ENCODE assay signal across 8 mouse cellular contexts in the genomic region with DNA sequence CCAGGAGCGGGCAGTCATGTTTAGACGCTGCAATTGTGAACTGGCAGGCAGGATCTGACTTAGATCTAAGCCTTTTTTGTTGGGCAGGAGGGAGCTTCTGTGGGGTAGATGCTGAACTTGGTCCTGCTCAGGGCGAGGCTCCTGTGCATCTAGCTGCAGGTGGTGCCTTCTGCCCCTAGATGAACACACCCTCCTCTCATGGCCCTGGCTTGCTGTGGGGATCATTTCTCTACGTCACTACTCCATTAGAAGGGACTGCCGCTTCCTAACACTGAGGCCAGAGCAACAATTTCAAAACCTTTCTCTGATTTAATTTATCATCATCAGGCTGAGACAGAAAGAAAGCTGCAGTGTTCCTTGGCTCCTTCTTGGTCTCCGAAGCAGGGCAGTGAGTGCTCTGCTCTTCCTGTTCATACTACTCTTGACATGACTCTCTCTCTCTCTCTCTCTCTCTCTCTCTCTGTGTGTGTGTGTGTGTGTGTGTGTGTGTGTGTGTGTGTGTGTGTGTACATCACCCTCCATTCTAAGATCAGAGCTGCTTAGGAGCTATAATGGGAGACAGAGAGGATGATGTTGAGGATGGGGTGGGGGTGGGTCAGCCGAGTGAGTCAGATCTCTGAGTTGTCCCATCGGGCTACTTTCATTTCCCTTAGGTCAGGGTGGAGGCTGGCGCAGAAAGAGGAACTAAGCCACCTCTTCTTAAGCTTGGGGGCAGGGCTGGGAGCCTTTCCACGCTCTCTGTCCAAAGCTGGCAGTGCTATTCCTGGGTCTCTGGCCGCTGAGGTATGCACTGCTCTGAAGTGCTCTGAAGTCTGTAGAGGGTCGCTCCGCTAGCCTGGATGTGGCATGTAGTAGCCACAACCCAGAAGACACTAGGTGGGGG. TPM values are rescaled to one million over a fixed set of nuclear protein-coding genes. Genes with fewer than 3 reads are reported as not detected.
A peak's percentile ranks its signal among the peaks of the same experiment; 100 is the strongest.
DNase-seq lines count a peak whose midpoint lies in the region; ATAC-seq and TF ChIP-seq lines count a peak whose summit lies in the region.
"Had no signal": no experiment of that assay in that cellular context is flagged by ENCODE, and none has a peak within 500 bp of the region (broad histone marks: within the 10 kb centered on the region; RNA-seq: fewer than 3 reads in every experiment).

No protein-coding gene starts in this region.

- WGBS in heart, embryonic 12.5 days, result 17% methylated on average over 13 of the region's 13 CpGs
- 18% methylated on average over 13 of the region's 13 CpGs for WGBS in lung, postnatal 0 days
- 28% methylated on average over 13 of the region's 13 CpGs for WGBS in midbrain, embryonic 16.5 days

- peak overlapping the region; percentile 25; the same call in 1 of the 2 replicates for H3K9ac ChIP-seq in heart, embryonic 12.5 days
- no peak overlapping the region for H3K9ac ChIP-seq in lung, postnatal 0 days (replicated peaks; ENCODE audit: low read depth)
- no peak overlapping the region for H3K9ac ChIP-seq in midbrain, embryonic 16.5 days (ENCODE audit: low read depth, low read length)
- H3K9ac ChIP-seq: midbrain, embryonic 12.5 days had no signal

- peak overlapping the region; percentile 75 for H3K4me3 ChIP-seq in heart, embryonic 12.5 days
- peak overlapping the region; percentile 53; the same call in 1 of the 2 replicates for H3K4me3 ChIP-seq in lung, postnatal 0 days (ENCODE audit: low read depth, low read length)
- H3K4me3 ChIP-seq in midbrain, embryonic 16.5 days (ENCODE audit: low read depth, low read length), result no peak overlapping the region
- H3K4me3 ChIP-seq: midbrain, embryonic 12.5 days had no signal

- no peak for TF ChIP-seq EP300 in lung, postnatal 0 days (IDR thresholded peaks at IDR 0.05)

- peaks cover 6% of the 10 kb centered on the region; the same call in 1 of the 2 replicates for H3K36me3 ChIP-seq in heart, embryonic 12.5 days
- H3K36me3 ChIP-seq in lung, postnatal 0 days (ENCODE audit: insufficient read depth, low read length), result no peaks in the 10 kb centered on the region
- H3K36me3 ChIP-seq in midbrain, embryonic 16.5 days (ENCODE audit: control insufficient read depth, insufficient read depth, low read length), result no peaks in the 10 kb centered on the region
- H3K36me3 ChIP-seq: midbrain, embryonic 12.5 days had no signal

- H3K4me1 ChIP-seq in heart, embryonic 12.5 days (replicated peaks), result peaks cover 37% of the 10 kb centered on the region
- H3K4me1 ChIP-seq in lung, postnatal 0 days (ENCODE audit: insufficient read depth, low read depth, low read length), result peaks cover 12% of the 10 kb centered on the region
- peaks cover 10% of the 10 kb centered on the region for H3K4me1 ChIP-seq in midbrain, embryonic 16.5 days (ENCODE audit: control insufficient read depth, insufficient read depth, low read length)

- 0 out of 2 replicates have a peak, but pooled peaks cover 7% of the 10 kb centered on the region for H3K27me3 ChIP-seq in heart, embryonic 12.5 days (replicated peaks)
- H3K27me3 ChIP-seq in lung, postnatal 0 days (replicated peaks; ENCODE audit: insufficient read depth, low read length), result peaks cover 12% of the 10 kb centered on the region
- peaks cover 31% of the 10 kb centered on the region for H3K27me3 ChIP-seq in midbrain, embryonic 16.5 days (ENCODE audit: control insufficient read depth, insufficient read depth, low read depth, low read length)

- H3K9me3 ChIP-seq in heart, embryonic 12.5 days (replicated peaks), result no peaks in the 10 kb centered on the region; the same call in 1 of the 2 replicates
- H3K9me3 ChIP-seq in lung, postnatal 0 days (ENCODE audit: low read length), result no peaks in the 10 kb centered on the region
- H3K9me3 ChIP-seq in midbrain, embryonic 16.5 days (replicated peaks; ENCODE audit: control insufficient read depth, low read length, poor library complexity, severe bottlenecking), result no peaks in the 10 kb centered on the region

- no peak for TF ChIP-seq CTCF in lung, postnatal 0 days (IDR thresholded peaks at IDR 0.05)

- DNase-seq in 3134 (ENCODE audit: extremely low read depth, insufficient read length, low spot score), result peak; percentile 45
- DNase-seq in B cell, adult 2 months, result peak; percentile 82 to 84
- peak; percentile 53 for DNase-seq in lung, postnatal 0 days (ENCODE audit: low spot score)
- DNase-seq in embryo, embryonic 10 days (ENCODE audit: low spot score), result no peak
- DNase-seq in adrenal gland, postnatal 4 days (ENCODE audit: low spot score in 2 of 2), result no peak

- peak; percentile 49; the same call in 1 of the 2 replicates for ATAC-seq in heart, embryonic 12.5 days (ENCODE audit: insufficient number of reproducible peaks, low FRiP score)
- peak; percentile 21; the same call in 1 of the 2 replicates for ATAC-seq in lung, postnatal 0 days
- no peak for ATAC-seq in midbrain, embryonic 16.5 days

- peak overlapping the region; percentile 44 for H3K27ac ChIP-seq in heart, embryonic 12.5 days (ENCODE audit: poor library complexity, severe bottlenecking)
- H3K27ac ChIP-seq in lung, postnatal 0 days (ENCODE audit: low read length), result no peak overlapping the region
- no peak overlapping the region for H3K27ac ChIP-seq in midbrain, embryonic 16.5 days (ENCODE audit: low read length)
- H3K27ac ChIP-seq: midbrain, embryonic 12.5 days had no signal

- H3K4me2 ChIP-seq in heart, embryonic 12.5 days, result peak overlapping the region; percentile 99
- peak overlapping the region; percentile 98; the same call in 1 of the 2 replicates for H3K4me2 ChIP-seq in lung, postnatal 0 days (replicated peaks; ENCODE audit: low read depth, low read length)
- no peak overlapping the region for H3K4me2 ChIP-seq in midbrain, embryonic 16.5 days (ENCODE audit: low read length)

RNA-seq across cellular contexts. Expression of gene Irf5, which starts 2.4 kb away (rescaled TPM):
- polyA plus RNA-seq in heart, embryonic 12.5 days (2016; fragmentation: Nextera tagmentation; extraction: Ambion mirVana), result 11.2 and 12.5 TPM in 2 replicates
- 8.5 and 8.6 TPM in 2 replicates for polyA plus RNA-seq in lung, postnatal 0 days (2015; fragmentation: Nextera tagmentation; extraction: Ambion mirVana)
- total RNA-seq in adrenal gland, postnatal 4 days (2021), result 1 to 10 TPM; 4.5 to 4.7 TPM
- 1.5 and 1.7 TPM in 2 replicates for polyA plus RNA-seq in midbrain, embryonic 16.5 days (2015; fragmentation: Nextera tagmentation; extraction: Ambion mirVana)

RNA-seq across cellular contexts. Expression of gene Kcp, which starts 21.1 kb away (rescaled TPM):
- polyA plus RNA-seq in heart, embryonic 12.5 days (2016; fragmentation: Nextera tagmentation; extraction: Ambion mirVana), result 10.6 and 15.4 TPM in 2 replicates
- polyA plus RNA-seq in lung, postnatal 0 days (2015; fragmentation: Nextera tagmentation; extraction: Ambion mirVana), result 4.0 and 4.8 TPM in 2 replicates
- total RNA-seq in adrenal gland, postnatal 4 days (2021), result 10 to 100 TPM in 1 of 2 experiments, 1 to 10 TPM in 1; 9.0 to 14.2 TPM
- polyA plus RNA-seq in midbrain, embryonic 16.5 days (2015; fragmentation: Nextera tagmentation; extraction: Ambion mirVana), result 14.1 and 16.7 TPM in 2 replicates

RNA-seq across cellular contexts. Expression of gene Atp6v1fnb, which starts 57.6 kb away (rescaled TPM):
- not detected in 2 replicates for polyA plus RNA-seq in heart, embryonic 12.5 days (2016; fragmentation: Nextera tagmentation; extraction: Ambion mirVana)
- polyA plus RNA-seq in lung, postnatal 0 days (2015; fragmentation: Nextera tagmentation; extraction: Ambion mirVana), result not detected in 2 replicates
- total RNA-seq in adrenal gland, postnatal 4 days (2021), result 1 to 10 TPM in 1 of 2 experiments, under 1 TPM in 1; 0.92 to 1.1 TPM
- 0.41 and 0.45 TPM in 2 replicates for polyA plus RNA-seq in midbrain, embryonic 16.5 days (2015; fragmentation: Nextera tagmentation; extraction: Ambion mirVana)
- polyA plus RNA-seq: midbrain, embryonic 12.5 days had no signal

Comparison
In these comparisons a context has a peak if more than half of its experiments do, and no peak if none do; other contexts are left out.
1. DNase-seq: peak in 3134 (single experiment), B cell, adult 2 months (2 of 2) and lung, postnatal 0 days (single experiment); none in embryo, embryonic 10 days (single experiment) and adrenal gland, postnatal 4 days (0 of 2).